Mouse (Mus musculus) heart, embryonic 11.5 days (tissue): ENCODE measurements around the gene Mstn. TPM values are rescaled to one million over a fixed set of nuclear protein-coding genes. Genes with fewer than 3 reads are reported as not detected.

Source experiments
- ATAC-seq: fragments of 200-750 bp; cut with Nextera tagmentation; replicated peaks from 2 replicates; pipeline ENCODE4 v1.8.0; 2017; ENCODE audit warnings: moderate library complexity; ENCODE audit not compliant: insufficient number of reproducible peaks, low FRiP score, low TSS enrichment
- H3K27ac ChIP-seq: fragments of 300-500 bp; sonication (generic); 2 replicates; pipeline ENCODE4 v1.5.1; 2014; ENCODE audit warnings: mild to moderate bottlenecking, low read depth, low read length
- H3K27me3 ChIP-seq: fragments of 300-500 bp; sonication (generic); 2 replicates; pipeline ENCODE4 v1.6.1; 2014; ENCODE audit warnings: mild to moderate bottlenecking, low read length, mixed read lengths; ENCODE audit not compliant: control insufficient read depth, insufficient read depth
- H3K36me3 ChIP-seq: fragments of 300-500 bp; sonication (generic); 2 replicates; pipeline ENCODE4 v1.6.1; 2014; ENCODE audit warnings: mild to moderate bottlenecking, low read length, moderate library complexity, mixed read lengths; ENCODE audit not compliant: control insufficient read depth, insufficient read depth
- H3K4me1 ChIP-seq: fragments of 300-500 bp; sonication (generic); 2 replicates; pipeline ENCODE4 v1.6.1; 2014; ENCODE audit warnings: low read length; ENCODE audit not compliant: control insufficient read depth, insufficient read depth
- H3K4me2 ChIP-seq: fragments of 300-500 bp; sonication (generic); 2 replicates; pipeline ENCODE4 v1.6.1; 2014; ENCODE audit warnings: mild to moderate bottlenecking, moderate library complexity
- H3K4me3 ChIP-seq: fragments of 300-500 bp; sonication (generic); 2 replicates; pipeline ENCODE4 v1.5.1; 2014; ENCODE audit warnings: low read depth, low read length
- H3K9ac ChIP-seq: fragments of 300-500 bp; sonication (generic); 2 replicates; pipeline ENCODE4 v1.6.1; 2014; ENCODE audit warnings: mild to moderate bottlenecking, low read depth, low read length, moderate library complexity
- H3K9me3 ChIP-seq: fragments of 300-500 bp; sonication (generic); replicated peaks from 2 replicates; pipeline ENCODE4 v1.6.1; 2016; ENCODE audit warnings: low read length; ENCODE audit not compliant: control insufficient read depth
- WGBS: fragments of 180-500 bp; shearing (Covaris S2); extraction: QIAGEN DNeasy Blood & Tissue Kit; methylation state at CpG from one replicate; pipeline ENCODE4 v1.1.7; 2014; ENCODE audit not compliant: insufficient replicate concordance; 5-methylcytosine and 5-hydroxymethylcytosine counted together
- polyA plus RNA-seq: library from polyadenylated mRNA; unstranded; fragments of >200 nt; fragmentation: Nextera tagmentation; extraction: Ambion mirVana; gene quantifications from 2 replicates; pipeline ENCODE4 v1.2.1, GENCODE M21; 2014

Mstn gene
- polyA plus RNA-seq, 1 experiment from 2014 or later, result 5.0 TPM

DNA sequence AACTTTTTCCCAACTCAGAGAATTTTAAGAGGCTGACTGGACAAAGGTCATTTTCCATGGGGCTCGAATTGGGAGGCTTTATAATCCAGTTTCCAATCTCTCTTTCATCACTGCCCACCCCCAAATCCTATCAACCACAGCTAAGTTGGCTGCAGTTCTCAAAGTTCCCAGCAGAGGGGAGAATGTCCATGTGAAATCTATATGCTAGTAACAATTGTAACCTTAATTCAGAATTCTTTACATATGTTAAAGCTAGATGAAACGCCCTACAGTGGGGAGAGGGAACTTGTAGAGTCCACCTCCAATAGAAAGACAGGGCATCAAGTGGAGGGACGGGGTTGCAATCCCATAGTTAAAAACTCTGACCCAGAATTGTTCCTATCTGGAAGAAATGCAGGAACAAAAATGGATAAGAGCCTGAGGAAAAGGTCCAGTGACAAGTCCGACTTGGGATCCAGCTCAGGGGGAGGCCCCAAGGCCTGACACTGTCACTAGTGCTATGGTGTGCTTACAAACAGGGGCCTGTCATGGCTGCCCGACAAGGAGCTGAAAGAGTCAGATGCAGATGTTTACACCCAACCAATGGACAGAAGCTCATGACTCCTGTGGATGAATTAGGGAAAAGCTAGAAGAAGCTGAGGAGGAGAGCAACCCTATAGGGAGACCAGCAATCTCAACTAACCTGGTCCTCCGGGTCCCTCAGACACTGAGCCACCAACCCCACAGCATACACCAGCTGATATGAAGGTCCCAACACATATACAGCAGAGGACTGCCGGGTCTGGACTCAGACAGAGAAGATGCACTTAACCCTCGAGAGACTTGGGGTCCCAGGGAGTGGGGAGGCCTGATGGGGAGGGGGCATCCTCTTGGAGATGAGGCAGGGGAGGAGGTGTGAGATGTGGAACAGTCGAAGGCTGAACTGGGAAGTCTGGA, 8.1 kb upstream of the Mstn start:
- Histone ChIP-seq H3K9me3 (no peaks in the 10 kb centered on the region), H3K36me3 (no peaks in the 10 kb centered on the region), H3K4me2 (no peak overlapping the region), H3K27ac (no peak overlapping the region), H3K27me3 (no peaks in the 10 kb centered on the region), H3K4me1 (no peaks in the 10 kb centered on the region), H3K4me3 (no peak overlapping the region), H3K9ac (no peak overlapping the region)
- ATAC-seq, result no peak
- WGBS, result 46% methylated on average over 9 of the region's 9 CpGs

DNA sequence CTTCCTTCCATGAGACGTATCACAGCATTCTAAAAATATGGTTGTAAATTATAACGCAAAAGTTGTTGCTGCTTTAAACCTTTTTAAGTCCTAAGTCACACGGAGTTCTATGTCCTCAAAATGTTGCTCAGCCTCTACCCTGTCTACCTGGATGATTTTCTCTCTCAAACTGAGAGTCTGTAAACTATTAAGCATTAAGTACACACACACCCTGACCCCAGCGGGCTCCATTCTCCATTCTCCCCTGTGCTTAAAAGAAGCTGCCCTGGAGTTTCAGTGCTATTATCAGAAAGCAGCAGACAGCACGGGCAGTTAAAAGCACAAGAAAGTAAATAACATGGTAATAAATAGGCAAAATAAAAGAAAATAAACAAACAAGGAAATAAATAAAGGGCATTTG, 2.3 kb upstream of the Mstn start:
- Histone ChIP-seq H3K27ac (no peak overlapping the region), H3K4me2 (no peak overlapping the region), H3K27me3 (no peaks in the 10 kb centered on the region), H3K4me3 (no peak overlapping the region), H3K36me3 (no peaks in the 10 kb centered on the region), H3K4me1 (no peaks in the 10 kb centered on the region; the same call in 1 of the 2 replicates), H3K9me3 (no peaks in the 10 kb centered on the region), H3K9ac (no peak overlapping the region)
- ATAC-seq, result no peak
- WGBS, result 83% methylated on average over 5 of the region's 5 CpGs

DNA sequence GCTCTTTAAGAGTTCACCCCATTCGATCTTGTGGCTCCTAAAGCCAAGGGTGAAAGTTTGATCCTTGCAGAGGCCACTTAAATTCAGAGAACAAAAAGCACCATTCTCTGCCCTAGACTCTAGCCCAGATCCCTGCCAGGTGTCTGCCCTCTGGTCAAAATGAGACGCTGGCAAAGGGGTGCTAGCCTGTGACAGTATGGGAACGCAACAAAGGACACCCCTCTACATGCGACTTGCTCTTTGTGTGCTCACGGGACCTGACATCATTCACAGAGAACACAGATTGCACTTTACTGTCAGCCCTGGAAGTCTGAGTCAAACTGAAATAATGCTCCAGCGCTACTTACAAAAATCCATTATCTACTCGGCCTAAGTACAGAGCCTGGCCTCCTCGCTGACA, 941 bp upstream of the Mstn start:
- Histone ChIP-seq H3K9me3 (no peaks in the 10 kb centered on the region), H3K27ac (no peak overlapping the region), H3K36me3 (no peaks in the 10 kb centered on the region), H3K27me3 (no peaks in the 10 kb centered on the region), H3K4me1 (no peaks in the 10 kb centered on the region; the same call in 1 of the 2 replicates), H3K9ac (no peak overlapping the region), H3K4me3 (no peak overlapping the region), H3K4me2 (no peak overlapping the region)
- 47% methylated on average over 8 of the region's 8 CpGs for WGBS
- no peak for ATAC-seq

GRCm38 (mm10) chr1:53061871-53062608, 600 bp downstream of the Mstn start:
- Histone ChIP-seq H3K9me3 (no peaks in the 10 kb centered on the region), H3K4me1 (no peaks in the 10 kb centered on the region; the same call in 1 of the 2 replicates), H3K9ac (no peak overlapping the region), H3K27me3 (no peaks in the 10 kb centered on the region), H3K4me2 (no peak overlapping the region; the same call in 1 of the 2 replicates), H3K36me3 (no peaks in the 10 kb centered on the region), H3K27ac (no peak overlapping the region), H3K4me3 (no peak overlapping the region)
- no peak for ATAC-seq
- 52% methylated on average over 13 of the region's 13 CpGs for WGBS

DNA sequence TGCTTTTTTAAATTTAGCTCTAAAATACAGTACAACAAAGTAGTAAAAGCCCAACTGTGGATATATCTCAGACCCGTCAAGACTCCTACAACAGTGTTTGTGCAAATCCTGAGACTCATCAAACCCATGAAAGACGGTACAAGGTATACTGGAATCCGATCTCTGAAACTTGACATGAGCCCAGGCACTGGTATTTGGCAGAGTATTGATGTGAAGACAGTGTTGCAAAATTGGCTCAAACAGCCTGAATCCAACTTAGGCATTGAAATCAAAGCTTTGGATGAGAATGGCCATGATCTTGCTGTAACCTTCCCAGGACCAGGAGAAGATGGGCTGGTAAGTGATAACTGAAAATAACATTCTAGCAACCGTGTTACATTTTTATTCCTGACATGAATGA, 2.5 kb downstream of the Mstn start:
- 83% methylated on average over 4 of the region's 4 CpGs for WGBS

DNA sequence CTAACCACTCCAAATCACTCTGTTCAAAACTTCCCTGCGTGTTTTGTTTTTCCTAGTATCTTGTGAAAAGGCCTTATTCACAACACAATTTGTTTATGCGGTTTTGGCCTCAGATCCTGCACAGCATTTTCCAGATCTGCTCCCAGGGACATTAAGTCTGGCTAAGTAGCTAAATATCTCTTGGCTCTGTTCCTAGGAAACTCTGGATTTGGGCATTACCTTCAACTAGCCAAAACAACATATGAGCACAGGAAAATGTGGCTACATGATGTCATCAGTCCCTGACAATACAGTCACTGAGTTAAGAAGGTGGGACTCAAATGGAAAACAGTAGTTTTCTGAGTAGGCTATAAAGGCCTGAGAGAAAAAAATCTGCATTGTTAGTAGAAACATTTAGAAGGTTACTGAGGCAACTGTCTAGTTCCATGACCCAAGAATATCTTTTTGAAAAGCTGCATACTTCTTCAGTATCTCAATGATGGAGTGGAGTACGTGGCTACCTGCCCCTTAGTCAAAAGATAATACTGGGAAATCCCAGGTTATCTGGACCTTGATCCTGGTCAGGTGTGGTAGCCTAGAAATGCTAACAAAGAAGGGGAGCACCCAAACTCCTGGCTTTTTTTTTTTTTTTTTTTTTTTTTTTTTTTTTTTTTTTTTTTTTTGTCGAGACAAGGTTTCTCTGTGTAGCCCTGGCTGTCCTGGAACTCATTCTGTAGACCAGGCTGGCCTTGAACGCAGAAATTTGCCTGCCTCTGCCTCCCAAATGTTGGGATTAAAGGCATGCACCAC, 8.5 kb downstream of the Mstn start:
- Histone ChIP-seq H3K4me2 (no peak overlapping the region), H3K9me3 (no peaks in the 10 kb centered on the region), H3K9ac (no peak overlapping the region), H3K36me3 (no peaks in the 10 kb centered on the region), H3K4me1 (peaks cover 3% of the 10 kb centered on the region; the same call in 1 of the 2 replicates), H3K27ac (no peak overlapping the region), H3K4me3 (no peak overlapping the region), H3K27me3 (no peaks in the 10 kb centered on the region)
- 80% methylated on average over 4 of the region's 5 CpGs for WGBS
- no peak for ATAC-seq

More for the DNA sequence above, 2.5 kb downstream of the Mstn start:
- H3K4me1 ChIP-seq, result no peaks in the 10 kb centered on the region; the same call in 1 of the 2 replicates
- no peak overlapping the region for H3K9ac ChIP-seq
- no peak overlapping the region for H3K4me2 ChIP-seq
- no peak for ATAC-seq
- no peaks in the 10 kb centered on the region for H3K36me3 ChIP-seq
- H3K9me3 ChIP-seq, result no peaks in the 10 kb centered on the region
- no peaks in the 10 kb centered on the region for H3K27me3 ChIP-seq
- H3K4me3 ChIP-seq, result no peak overlapping the region
- H3K27ac ChIP-seq, result no peak overlapping the region

GRCm38 (mm10) chr1:53070664-53071175, 9.3 kb downstream of the Mstn start:
- no peaks in the 10 kb centered on the region for H3K27me3 ChIP-seq
- no peak overlapping the region for H3K4me3 ChIP-seq
- no peaks in the 10 kb centered on the region for H3K9me3 ChIP-seq
- 88% methylated on average over 1 of the region's 1 CpGs for WGBS
- ATAC-seq, result no peak
- H3K4me1 ChIP-seq, result peaks cover 3% of the 10 kb centered on the region; the same call in 1 of the 2 replicates
- no peak overlapping the region for H3K9ac ChIP-seq
- H3K36me3 ChIP-seq, result no peaks in the 10 kb centered on the region
- no peak overlapping the region for H3K4me2 ChIP-seq
- H3K27ac ChIP-seq, result no peak overlapping the region

DNA sequence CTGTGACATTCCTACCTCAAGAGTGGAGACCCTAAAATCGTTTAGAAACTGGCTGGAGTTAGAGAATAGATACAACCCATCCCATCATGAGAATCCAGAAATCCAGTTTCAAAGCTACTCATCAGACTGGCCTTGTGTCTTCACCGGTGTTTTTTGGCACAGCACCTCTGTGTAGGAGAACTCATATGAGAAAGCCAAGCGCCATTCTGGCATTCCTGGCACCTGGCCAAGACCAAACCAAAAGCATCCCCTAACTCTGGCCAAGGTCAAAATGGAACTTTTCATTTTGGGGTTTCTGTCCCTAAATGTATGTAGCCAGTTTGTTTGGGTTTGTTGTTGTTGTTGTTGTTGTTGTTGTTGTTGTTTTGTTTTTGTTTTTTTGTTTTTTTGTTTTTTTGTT, 15.2 kb downstream of the Mstn start:
- Histone ChIP-seq H3K9me3 (no peaks in the 10 kb centered on the region), H3K9ac (no peak overlapping the region), H3K4me3 (no peak overlapping the region), H3K27ac (no peak overlapping the region), H3K27me3 (no peaks in the 10 kb centered on the region), H3K4me2 (no peak overlapping the region), H3K36me3 (no peaks in the 10 kb centered on the region), H3K4me1 (no peaks in the 10 kb centered on the region)
- no peak for ATAC-seq
- WGBS, result 73% methylated on average over 3 of the region's 3 CpGs
